Mouse (Mus musculus): Measurements from ENCODE around the gene Olfr370. TPM values are rescaled to one million over a fixed set of nuclear protein-coding genes. Genes with fewer than 3 reads are reported as not detected.

Gene Olfr370
- total and polyA plus RNA-seq, 3 experiments, result not detected

DNA sequence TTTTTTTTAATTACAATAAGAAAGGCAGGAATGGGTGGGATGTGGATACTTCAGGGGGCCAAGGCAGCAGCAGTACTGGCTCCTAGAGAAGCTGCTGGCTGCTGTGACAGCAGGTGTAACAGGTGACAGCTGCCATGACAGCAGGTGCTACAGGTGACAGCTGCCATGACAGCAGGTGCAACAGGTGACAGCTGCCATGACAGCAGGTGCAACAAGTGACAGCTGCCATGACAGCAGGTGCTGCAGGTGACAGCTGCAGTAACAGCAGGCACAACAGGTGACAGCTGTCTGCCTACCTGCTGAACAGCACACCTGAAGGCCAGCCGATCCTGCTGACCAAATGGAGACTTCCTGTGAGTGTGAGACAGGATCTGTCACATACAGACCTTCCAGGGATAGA is 49.2 kb downstream of the Olfr370 start:
- in situ Hi-C loops (cut with MboI; ENCODE audit: low pct_ligation_motif_present, low pct_unique_long_range_greater_than_20kb, low sequenced_read_pairs), result no loop called here
- H3K4me2 ChIP-seq (ENCODE audit: insufficient read depth, low read depth, poor library complexity, severe bottlenecking), result no peak overlapping the region
- 0 out of 4 replicates have a peak, but pooled peaks cover 0 to 5% of the 10 kb centered on the region in 2 experiments for H3K4me1 ChIP-seq (ENCODE audit: control insufficient read depth in 1 of 2, insufficient read depth in 2 of 2)
- H3K9me3 ChIP-seq (replicated peaks; ENCODE audit: low read length), result peaks cover 6% of the 10 kb centered on the region
- peaks cover 8% of the 10 kb centered on the region for H3K79me2 ChIP-seq (replicated peaks; ENCODE audit: control insufficient read depth, extremely low read depth, insufficient read depth, poor library complexity, severe bottlenecking)
- H3K4me3 ChIP-seq (replicated peaks in 1 of 3; ENCODE audit: low read depth in 2 of 3, low read length in 2 of 3, poor library complexity in 1 of 3), result no peak overlapping the region
- dilution Hi-C loops (cut with MboI; ENCODE audit: extremely low pct_ligation_motif_present, extremely low pct_unique_long_range_greater_than_20kb, low sequenced_read_pairs), result no loop called here
- no peak for DNase-seq (ENCODE audit: extremely low read depth)
- H3K27me3 ChIP-seq (replicated peaks), result no peaks in the 10 kb centered on the region
- no peak for TF ChIP-seq MAZ (IDR thresholded peaks at IDR 0.05; ENCODE audit: low read depth, low read length)
- peak; percentile 65 for TF ChIP-seq TCF12 (IDR thresholded peaks at IDR 0.05; ENCODE audit: low read depth, low read length)
- H3K36me3 ChIP-seq (replicated peaks in 1 of 2; ENCODE audit: control insufficient read depth in 1 of 2, insufficient read depth in 1 of 2, low read length in 1 of 2), result peaks cover 22 to 87% of the 10 kb centered on the region in 2 experiments
- no peak overlapping the region for H3K27ac ChIP-seq (ENCODE audit: insufficient read depth, low read depth)
- no peak overlapping the region for H3K9ac ChIP-seq (ENCODE audit: insufficient read depth, low read depth)

DNA sequence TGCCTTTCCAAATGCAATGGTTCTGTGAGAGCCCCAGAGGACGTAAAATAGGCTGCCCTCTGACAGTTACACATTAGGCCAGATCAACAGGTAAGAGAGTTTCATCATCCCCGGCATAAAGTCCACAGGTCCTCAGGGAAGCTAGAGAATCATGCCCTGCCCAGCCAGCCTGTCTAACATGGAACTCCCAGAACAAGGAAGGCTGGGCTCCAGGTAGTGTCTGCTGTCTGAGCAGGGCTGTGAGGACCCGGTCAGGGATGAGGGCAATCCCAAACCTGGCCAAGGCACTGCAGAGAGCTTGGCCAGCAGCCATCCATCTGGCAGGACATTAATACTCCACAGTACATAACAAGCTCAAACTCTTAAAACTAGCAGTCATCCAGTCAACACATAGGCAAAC is 49.8 kb downstream of the Olfr370 start:
- H3K4me2 ChIP-seq (ENCODE audit: insufficient read depth, low read depth, poor library complexity, severe bottlenecking), result no peak overlapping the region
- no peak for DNase-seq (ENCODE audit: extremely low read depth)
- no peaks in the 10 kb centered on the region for H3K27me3 ChIP-seq (replicated peaks)
- peaks cover 6% of the 10 kb centered on the region for H3K9me3 ChIP-seq (replicated peaks; ENCODE audit: low read length)
- H3K9ac ChIP-seq (ENCODE audit: insufficient read depth, low read depth), result no peak overlapping the region
- TF ChIP-seq CTCF (conservative IDR thresholded peaks at IDR 0.05 in 1 of 2, IDR thresholded peaks at IDR 0.05 in 1 of 2; ENCODE audit: low read depth in 2 of 2, low read length in 2 of 2) (no peak), EP300 (IDR thresholded peaks at IDR 0.05; ENCODE audit: low read length) (no peak), RAD21 (IDR thresholded peaks at IDR 0.05; ENCODE audit: low read depth, low read length) (no peak), RCOR1 (conservative IDR thresholded peaks at IDR 0.05; ENCODE audit: low read depth, low read length) (no peak), JUN (IDR thresholded peaks at IDR 0.05; ENCODE audit: insufficient read depth, low read depth, low read length) (no peak), E2F4 (IDR thresholded peaks at IDR 0.05; ENCODE audit: insufficient replicate concordance, low read depth, low read length) (no peak), GABPA (IDR thresholded peaks at IDR 0.05; ENCODE audit: insufficient replicate concordance, low read depth, low read length) (no peak)
- in situ Hi-C loops (cut with MboI; ENCODE audit: low pct_ligation_motif_present, low pct_unique_long_range_greater_than_20kb, low sequenced_read_pairs), result no loop called here
- H3K36me3 ChIP-seq (replicated peaks in 1 of 2; ENCODE audit: control insufficient read depth in 1 of 2, insufficient read depth in 1 of 2, low read length in 1 of 2), result peaks cover 22 to 87% of the 10 kb centered on the region in 2 experiments
- peaks cover 10% of the 10 kb centered on the region for H3K79me2 ChIP-seq (replicated peaks; ENCODE audit: control insufficient read depth, extremely low read depth, insufficient read depth, poor library complexity, severe bottlenecking)
- no peak overlapping the region for H3K27ac ChIP-seq (ENCODE audit: insufficient read depth, low read depth)
- H3K4me3 ChIP-seq (replicated peaks in 1 of 3; ENCODE audit: low read depth in 2 of 3, low read length in 2 of 3, poor library complexity in 1 of 3), result no peak overlapping the region
- H3K4me1 ChIP-seq (ENCODE audit: control insufficient read depth in 1 of 2, insufficient read depth in 2 of 2), result peaks cover 3 to 5% of the 10 kb centered on the region in 2 experiments; a peak in 1 of 4 replicates
- dilution Hi-C loops (cut with MboI; ENCODE audit: extremely low pct_ligation_motif_present, extremely low pct_unique_long_range_greater_than_20kb, low sequenced_read_pairs), result no loop called here

DNA sequence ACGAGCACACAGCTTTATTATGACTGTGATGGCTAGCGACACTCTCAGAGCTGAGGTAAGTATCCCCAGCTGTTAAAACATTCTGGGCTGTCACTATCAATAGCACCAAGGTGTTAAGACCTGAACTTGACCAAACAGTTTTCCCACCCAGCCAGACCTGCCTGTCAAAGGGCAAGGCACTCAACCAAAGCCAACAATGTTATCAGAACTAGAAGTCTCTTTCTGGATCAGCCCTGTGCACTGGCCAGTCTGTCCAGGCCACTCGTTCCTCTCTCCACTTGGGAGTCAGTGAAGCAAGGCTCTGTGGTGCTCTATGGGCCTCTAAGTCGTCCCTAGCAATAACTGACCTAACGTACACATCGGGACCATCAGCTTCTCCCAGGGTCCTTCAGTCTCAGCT is 52.1 kb downstream of the Olfr370 start:
- Histone ChIP-seq H3K79me2 (replicated peaks; ENCODE audit: control insufficient read depth, extremely low read depth, insufficient read depth, poor library complexity, severe bottlenecking) (peaks cover 25% of the 10 kb centered on the region), H3K4me2 (ENCODE audit: insufficient read depth, low read depth, poor library complexity, severe bottlenecking) (no peak overlapping the region), H3K36me3 (replicated peaks in 1 of 2; ENCODE audit: control insufficient read depth in 1 of 2, insufficient read depth in 1 of 2, low read length in 1 of 2) (peaks cover 24 to 90% of the 10 kb centered on the region in 2 experiments), H3K27ac (ENCODE audit: insufficient read depth, low read depth) (no peak overlapping the region), H3K4me3 (replicated peaks in 1 of 3; ENCODE audit: low read depth in 2 of 3, low read length in 2 of 3, poor library complexity in 1 of 3) (no peak overlapping the region), H3K4me1 (ENCODE audit: control insufficient read depth in 1 of 2, insufficient read depth in 2 of 2) (peaks cover 5 to 15% of the 10 kb centered on the region in 2 experiments; a peak in 3 of 4 replicates), H3K27me3 (replicated peaks) (no peaks in the 10 kb centered on the region), H3K9ac (ENCODE audit: insufficient read depth, low read depth) (no peak overlapping the region), H3K9me3 (replicated peaks; ENCODE audit: low read length) (peaks cover 6% of the 10 kb centered on the region)
- in situ Hi-C loops (cut with MboI; ENCODE audit: low pct_ligation_motif_present, low pct_unique_long_range_greater_than_20kb, low sequenced_read_pairs), result no loop called here
- dilution Hi-C loops (cut with MboI; ENCODE audit: extremely low pct_ligation_motif_present, extremely low pct_unique_long_range_greater_than_20kb, low sequenced_read_pairs), result no loop called here
- no peak for TF ChIP-seq HCFC1 (IDR thresholded peaks at IDR 0.05; ENCODE audit: low read depth, low read length)
- no peak for TF ChIP-seq KAT2A (IDR thresholded peaks at IDR 0.05; ENCODE audit: insufficient replicate concordance, low read length)
- no peak for TF ChIP-seq EP300 (IDR thresholded peaks at IDR 0.05; ENCODE audit: low read length)
- no peak for TF ChIP-seq MAX (IDR thresholded peaks at IDR 0.05; ENCODE audit: low read length)
- no peak for TF ChIP-seq PAX5 (IDR thresholded peaks at IDR 0.05; ENCODE audit: low read length)
- no peak for TF ChIP-seq ZMIZ1 (IDR thresholded peaks at IDR 0.05; ENCODE audit: low read depth, low read length)
- no peak for TF ChIP-seq ZNF384 (IDR thresholded peaks at IDR 0.05; ENCODE audit: low read depth, low read length)
- TF ChIP-seq UBTF (IDR thresholded peaks at IDR 0.05; ENCODE audit: low read depth, low read length), result no peak
- no peak for TF ChIP-seq MAZ (IDR thresholded peaks at IDR 0.05; ENCODE audit: low read depth, low read length)
- TF ChIP-seq POLR2A (IDR thresholded peaks at IDR 0.05; ENCODE audit: low read depth, low read length), result no peak
- no peak for TF ChIP-seq MEF2A (IDR thresholded peaks at IDR 0.05; ENCODE audit: borderline replicate concordance, low read depth, low read length)
- TF ChIP-seq JUN (IDR thresholded peaks at IDR 0.05; ENCODE audit: insufficient read depth, low read depth, low read length), result no peak
- TF ChIP-seq NRF1 (IDR thresholded peaks at IDR 0.05; ENCODE audit: low read depth, low read length), result no peak
- TF ChIP-seq ELF1 (IDR thresholded peaks at IDR 0.05; ENCODE audit: low read depth, low read length), result no peak
- TF ChIP-seq SMC3 (IDR thresholded peaks at IDR 0.05; ENCODE audit: low read depth, low read length), result no peak
- no peak for TF ChIP-seq ZKSCAN1 (IDR thresholded peaks at IDR 0.05; ENCODE audit: borderline replicate concordance, low read depth, low read length)
- TF ChIP-seq BHLHE40 (IDR thresholded peaks at IDR 0.05; ENCODE audit: low read depth, low read length), result no peak
- no peak for DNase-seq (ENCODE audit: extremely low read depth)

Data from CH12.LX (cell line).